Mouse (Mus musculus): ENCODE data around the gene Klf12.

Klf12 gene

DNA sequence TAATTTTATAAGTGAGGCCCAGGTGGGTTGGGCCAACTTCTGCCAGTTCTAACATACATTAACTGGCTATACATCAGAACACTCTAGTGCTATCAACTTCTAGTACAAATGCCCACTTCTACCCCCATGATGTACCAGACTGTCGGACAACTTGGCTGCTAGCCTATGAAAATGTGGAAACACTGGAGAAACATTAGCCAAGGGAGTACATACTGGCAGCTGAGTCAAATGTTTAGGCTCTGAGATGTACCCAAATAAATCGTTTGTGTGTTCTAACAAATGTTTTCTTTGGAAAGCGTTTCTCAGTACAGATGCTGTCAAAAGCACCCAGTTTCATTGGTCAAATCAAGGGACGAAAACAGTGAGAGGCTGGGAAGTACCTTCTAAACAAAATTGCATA, 152.0 kb downstream of the Klf12 start:
- DNase-seq (ENCODE audit: low spot score), result no peak

DNA sequence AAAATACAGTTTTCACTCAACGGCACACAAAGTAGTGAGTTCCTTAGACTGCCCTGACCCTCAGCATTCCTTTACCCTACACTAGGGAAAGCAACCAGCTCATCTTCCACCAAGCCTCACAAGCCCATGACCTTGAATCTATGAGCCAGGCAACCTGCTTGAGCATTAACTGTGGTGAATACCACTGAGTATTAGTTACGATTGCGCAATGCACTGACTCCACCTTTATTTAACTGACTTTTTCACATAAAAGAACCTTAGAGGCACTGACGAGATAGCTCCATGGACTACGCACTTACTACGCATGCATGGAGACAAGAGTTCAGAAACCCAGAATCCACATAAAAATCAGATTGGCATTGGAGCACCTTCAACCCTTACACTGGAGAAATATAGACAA, 158.4 kb downstream of the Klf12 start:
- no peak for DNase-seq (ENCODE audit: low spot score)

DNA sequence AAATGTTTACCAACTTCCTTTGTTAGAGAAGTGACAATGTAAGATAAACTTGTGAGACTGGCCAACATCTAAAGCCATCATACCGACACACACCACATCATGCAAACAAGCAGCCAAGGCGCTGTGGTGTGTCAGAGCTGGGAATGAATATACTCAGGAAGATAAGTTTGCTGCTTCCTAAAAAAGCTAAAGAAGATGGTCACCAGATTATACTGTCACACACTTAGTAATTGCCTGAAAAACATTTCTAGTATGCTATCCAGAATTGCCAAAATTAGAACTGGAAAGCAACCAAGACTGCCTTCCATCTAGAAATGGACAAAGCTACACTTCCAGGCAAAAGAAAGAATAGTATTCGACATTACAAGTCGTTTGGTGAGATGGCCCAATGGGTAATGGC, 163.4 kb downstream of the Klf12 start:
- DNase-seq (ENCODE audit: low spot score), result no peak

DNA sequence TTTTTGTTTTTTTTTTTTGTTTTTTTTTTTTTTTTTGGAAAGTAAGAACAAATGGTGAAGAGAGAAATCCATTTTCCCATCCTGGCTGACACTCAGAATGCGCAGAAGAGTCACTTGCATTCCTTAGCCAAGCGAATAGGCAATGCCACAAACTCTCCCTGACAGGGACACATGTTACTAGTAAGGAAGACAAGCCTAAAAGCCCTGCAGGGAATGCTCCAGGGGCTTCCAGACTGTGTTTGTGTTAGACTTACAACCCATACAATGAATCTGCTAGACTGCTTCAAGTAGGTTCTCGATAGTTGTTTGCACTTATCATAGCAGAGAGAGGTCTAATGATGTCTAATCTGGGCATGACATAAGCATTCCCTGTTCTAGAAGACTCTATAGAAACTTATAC, 164.6 kb downstream of the Klf12 start:
- DNase-seq (ENCODE audit: low spot score), result no peak

DNA sequence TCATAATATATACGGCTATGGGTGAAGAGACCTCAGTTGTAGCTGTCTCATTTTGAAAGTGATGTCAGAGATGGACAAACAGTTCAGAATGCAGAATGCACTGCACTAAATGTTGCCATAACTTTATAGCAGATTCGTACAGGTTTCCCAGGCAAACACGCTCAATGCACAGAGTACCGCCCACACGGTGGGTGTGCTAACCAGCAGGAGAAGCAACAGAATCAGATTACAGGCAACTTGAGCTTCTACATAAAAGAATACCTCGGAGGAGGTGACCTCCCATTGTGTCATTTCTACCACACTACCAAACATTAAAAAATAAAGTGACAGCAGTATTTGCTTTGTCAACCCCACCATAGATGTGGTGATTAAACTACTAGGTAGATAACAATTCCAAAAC, 171.1 kb downstream of the Klf12 start:
- no peak for DNase-seq (ENCODE audit: low spot score)

DNA sequence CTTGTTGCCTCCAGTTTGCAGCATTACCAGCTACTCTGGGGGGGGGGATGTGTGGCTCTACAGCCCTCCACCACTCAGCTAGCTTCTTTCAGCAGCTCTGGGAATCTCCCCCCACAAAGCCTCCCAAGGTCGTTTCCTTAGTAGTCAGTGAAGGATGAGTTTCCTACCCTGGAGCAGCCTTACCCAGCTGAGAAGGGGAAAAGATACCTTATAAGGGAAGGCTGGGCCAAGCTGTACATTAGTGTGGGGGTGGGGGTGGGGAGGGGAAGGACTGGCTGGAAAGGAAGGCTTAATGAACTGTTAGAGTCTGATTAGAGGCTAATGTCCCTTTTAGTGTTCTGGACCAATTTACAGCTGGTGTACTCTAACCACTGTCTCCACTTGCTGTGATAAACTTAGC, 172.7 kb downstream of the Klf12 start:
- no peak for DNase-seq (ENCODE audit: low spot score)

DNA sequence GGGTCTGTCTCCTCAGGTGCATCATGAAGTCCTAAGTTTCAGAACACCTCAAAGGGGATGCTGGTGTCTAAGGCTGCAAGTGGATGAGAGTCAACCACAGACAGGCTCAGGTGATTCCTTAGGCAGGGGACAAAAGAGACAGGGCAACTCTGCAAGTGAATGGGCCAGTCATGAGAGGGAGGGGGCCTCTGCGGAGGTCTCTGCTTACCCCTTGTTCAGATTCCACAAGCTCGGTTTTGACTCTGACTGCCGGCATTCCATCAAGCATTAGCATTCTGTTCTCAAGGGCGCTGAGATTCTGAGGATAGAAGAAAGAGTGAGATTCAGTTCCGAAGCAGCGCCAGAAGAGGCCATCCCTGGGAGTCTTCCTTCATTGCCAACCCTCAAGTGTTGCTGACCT, 174.9 kb downstream of the Klf12 start:
- DNase-seq (ENCODE audit: low spot score), result no peak

DNA sequence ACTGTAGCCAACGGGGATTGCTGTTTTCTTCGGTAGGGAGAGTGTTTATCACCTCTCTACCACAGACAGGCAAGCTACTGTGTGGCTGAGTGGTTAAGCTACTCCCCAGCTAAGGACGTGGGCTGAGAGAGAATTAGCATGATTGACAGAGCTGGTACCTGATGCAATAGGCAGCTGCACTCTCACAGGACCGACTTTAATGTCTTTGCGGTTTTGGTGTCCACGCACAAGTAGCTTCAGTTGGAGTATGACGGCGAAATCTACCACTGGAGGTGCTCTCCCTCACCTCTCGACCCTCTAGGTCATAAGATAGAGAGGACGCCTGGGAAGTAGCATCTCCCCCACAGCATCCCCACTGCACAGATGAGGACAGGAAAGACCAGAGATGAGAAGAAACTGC, 178.9 kb downstream of the Klf12 start:
- DNase-seq (ENCODE audit: low spot score), result no peak

DNA sequence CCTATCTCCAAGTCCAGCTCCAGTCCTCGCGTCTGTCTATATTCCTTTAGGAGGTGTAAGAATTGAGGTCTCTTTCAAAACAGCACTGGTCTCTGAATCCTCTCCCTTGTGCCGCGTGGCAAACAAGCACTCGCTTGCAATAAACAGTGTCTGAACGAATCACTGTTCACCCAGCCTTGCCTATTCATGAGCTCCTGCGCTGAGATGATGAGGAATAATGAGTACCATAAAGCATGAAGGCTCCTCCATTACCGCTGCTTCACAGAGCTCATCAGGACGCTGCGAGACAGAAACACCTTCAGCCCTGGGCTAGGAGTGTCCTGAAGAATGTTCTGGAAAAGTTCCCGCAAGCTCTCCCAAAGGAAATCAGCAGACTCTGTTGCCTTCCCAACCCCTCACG, 179.7 kb downstream of the Klf12 start:
- no peak for DNase-seq (ENCODE audit: low spot score)

DNA sequence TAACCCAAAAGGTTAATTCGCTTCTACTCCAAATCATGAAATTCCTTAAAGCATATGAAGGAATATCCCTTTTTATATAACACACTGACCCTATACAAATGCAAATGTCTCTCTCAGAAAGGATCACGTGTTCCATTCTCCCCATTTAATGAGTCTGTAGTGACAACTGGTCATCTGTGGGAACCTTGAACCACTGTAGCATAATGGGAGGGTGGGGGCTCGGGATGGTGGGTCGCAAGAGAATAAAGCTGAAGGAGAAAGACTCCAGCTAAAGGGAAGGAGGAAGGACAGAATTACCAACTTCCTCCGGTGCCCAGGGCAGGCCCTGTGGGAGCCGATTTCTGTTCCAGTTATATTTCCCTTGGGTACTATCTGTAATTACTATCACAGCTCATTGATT, 180.7 kb downstream of the Klf12 start:
- DNase-seq (ENCODE audit: low spot score), result no peak

DNA sequence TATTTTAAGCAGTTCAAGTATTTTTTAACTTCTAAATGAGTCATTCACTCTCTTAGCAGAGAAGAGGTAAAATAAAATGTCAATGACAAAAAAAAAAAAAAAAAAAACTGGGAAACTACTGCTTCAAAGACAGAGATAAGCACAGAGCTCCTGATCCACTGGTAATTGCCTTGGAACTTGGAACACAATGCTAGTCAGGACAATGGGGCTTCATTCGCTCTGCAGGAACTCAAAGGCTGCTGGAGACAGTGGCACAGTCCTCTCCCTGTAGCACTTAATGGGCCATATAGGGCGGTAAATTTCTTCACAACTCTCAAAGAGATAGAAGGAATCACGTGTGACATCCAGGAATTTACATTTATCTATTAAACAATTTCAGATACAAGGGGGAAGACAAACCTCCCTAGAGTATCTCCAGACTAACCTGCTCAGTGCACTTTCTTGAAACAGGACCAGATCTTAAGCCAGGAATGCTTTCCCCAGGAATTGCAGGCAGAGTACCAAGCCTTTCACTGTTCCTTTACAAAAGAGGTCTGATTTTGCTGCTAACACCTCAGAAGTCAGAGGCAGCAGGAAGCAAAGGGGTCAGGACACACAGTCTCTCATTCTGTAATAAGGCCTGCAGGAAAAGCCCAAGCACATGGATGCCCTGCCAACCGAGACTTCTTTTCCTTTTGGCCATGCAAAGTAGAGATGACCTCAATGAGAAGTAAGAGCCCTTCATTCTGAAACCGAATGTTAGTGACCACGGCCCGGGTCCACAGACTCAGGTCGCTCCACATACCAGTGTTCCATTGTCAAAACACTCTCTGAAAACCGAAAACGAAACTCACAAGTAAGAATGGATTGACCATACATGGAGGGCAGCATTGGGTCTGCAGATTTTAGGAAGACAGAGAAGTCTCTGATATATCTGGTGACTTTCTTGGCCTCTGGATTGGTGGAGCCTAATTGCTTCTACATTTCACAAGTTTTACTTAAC, 187.0 kb downstream of the Klf12 start:
- DNase-seq (ENCODE audit: low spot score), result no peak

DNA sequence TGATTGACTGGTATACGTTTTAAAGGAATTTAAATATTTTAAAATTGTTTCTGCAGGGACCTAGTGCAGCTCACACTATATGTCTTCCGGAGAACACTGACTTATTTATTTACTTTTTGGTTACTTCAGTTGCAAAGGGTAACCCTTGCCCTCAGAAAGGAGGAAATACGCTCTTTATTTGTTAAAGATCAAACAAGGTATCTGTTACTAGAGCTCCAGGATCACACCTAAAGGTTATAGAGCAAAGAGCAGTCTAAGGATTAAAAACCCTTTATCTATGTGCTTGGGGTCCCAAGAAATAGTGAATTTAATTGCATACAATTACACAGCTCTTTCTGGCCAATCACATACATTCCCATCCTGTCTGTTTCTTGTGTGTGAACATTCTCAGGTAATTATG, 188.7 kb downstream of the Klf12 start:
- DNase-seq (ENCODE audit: low spot score), result no peak

DNA sequence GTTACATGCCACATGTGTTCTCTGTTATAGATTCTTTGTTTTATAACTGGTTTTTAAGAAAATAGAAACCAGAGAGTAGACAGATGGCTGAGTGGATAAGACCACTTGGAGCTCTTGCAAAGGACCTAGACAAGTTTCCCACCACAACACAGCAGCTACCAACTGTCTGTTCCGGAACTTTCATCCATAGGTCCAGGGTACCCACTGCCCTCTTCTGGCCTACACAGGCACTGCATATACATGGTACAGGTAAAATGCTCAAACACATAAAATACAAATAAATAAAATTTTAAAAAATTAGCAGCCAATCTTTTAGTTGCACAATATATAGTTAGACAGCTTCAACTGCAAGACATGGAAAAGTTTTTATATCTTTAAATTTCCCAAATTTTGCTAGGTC, 194.0 kb downstream of the Klf12 start:
- no peak for DNase-seq (ENCODE audit: low spot score)

DNA sequence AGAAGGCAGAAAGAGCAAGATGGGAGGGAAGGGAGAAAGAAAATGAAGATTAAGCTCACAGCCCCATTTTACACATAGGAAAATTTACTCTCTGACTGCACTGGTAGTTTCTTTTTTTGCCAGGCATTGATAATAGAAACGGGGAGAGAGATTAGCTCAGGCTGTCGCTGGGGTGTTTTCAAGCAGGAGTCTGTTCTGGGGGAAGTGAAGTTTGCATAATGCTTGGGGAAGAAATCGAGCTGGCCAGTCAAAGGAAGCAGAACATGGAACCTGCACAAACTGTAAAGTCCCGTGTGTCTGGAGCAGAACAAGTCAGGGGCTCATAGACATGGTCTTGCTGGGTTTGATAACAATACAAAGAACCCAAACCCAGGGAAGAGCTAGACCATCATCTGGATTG, 204.9 kb downstream of the Klf12 start:
- DNase-seq (ENCODE audit: low spot score), result no peak

DNA sequence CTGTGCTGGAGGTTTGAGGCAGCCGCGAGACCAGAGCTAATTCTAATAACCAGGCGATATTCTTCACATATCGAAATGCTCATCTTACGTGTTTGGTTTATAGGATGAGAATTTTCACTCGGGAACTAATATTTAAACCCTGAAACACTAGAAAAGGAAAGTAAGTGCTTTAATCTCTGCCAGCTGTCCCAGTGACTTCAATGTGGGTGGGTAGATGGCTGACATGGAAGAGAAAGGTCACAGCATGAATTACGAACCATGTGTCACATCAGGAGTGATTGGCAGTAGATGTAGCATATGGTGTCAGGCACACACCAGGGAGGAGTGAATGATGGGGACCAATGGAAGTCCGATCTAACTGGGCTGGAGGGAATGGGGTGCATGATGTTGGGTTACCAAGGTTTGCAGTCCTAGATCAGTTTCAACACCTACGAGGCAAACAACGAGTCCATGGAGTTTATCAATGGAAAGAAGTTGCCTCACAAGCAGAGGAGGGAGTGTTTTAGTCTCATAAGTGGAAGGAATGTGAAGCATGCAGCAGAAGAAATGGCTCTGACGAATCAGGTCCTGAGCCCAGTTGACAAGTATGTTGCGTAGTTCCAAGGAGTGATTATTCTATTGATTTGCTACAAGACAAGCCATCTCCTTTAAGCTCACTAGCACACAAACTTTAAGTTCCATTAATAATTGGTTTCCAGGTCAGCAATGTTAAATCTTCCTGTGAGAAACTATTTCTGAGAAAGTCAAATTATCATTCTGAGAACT, 211.9 kb downstream of the Klf12 start:
- no peak for DNase-seq (ENCODE audit: low spot score)

DNA sequence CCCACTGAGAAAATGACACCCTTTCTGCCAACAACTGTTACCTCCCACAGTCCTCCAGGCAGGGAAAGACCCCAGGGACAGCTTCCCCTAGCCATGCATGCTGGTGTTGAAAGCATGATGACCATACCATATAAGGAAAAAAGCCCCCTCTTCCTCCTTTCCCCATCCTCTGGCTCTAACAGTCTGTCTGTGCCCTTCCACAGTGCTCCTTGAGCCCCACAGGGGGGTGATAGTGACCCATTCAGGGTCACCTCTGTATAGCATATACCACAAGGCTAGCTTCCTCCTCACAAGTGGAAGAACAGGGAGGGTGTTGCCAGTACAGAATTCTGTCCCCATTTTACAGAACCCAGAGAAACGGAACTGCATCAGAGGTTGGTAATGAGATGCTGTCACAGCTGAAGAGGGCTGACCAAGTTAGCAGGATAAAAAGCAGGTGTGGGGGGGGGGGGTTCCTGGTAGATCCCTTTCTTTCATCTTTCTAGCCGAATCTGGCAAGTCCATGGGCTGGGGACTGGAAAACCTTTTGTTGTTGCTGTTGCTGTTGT, 214.9 kb downstream of the Klf12 start:
- DNase-seq (ENCODE audit: low spot score), result no peak

DNA sequence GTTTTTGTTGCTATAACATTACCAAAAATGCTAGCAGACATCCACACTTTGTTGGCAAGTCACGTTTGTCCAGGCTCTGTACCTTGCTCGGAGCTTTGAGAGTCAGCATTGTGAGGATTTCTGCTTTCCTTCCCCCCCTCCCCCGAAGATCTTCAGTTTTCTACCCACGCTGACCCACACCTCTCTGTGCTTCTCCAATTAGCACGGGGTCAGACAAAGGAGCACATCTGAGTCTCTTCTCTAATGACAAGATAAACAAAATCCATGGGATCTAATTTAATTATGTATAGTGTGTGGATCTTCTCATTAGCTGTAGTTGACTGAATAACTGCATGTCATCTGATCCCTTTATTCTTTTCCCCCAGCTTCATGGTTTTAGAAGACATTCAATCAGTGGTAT, 215.8 kb downstream of the Klf12 start:
- DNase-seq (ENCODE audit: low spot score), result no peak

DNA sequence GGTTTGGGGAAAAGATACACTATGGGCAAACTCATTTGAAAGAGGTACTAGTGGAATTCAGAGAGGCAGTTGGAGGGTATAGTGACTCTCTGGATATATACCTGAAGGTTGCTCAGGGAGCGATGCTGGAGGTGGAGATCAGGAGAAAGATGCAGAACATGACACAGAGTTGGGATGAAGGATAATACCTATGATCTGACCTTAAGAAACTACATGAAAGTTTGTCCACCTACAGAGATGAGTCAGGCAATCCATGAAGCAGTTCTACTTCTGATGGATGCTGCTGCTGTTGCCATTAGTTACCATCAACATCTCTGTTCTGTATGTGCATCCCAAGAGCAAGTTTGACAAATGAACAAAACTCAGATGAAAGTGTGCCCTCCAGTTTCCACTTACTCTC, 222.0 kb downstream of the Klf12 start:
- DNase-seq (ENCODE audit: low spot score), result no peak

DNA sequence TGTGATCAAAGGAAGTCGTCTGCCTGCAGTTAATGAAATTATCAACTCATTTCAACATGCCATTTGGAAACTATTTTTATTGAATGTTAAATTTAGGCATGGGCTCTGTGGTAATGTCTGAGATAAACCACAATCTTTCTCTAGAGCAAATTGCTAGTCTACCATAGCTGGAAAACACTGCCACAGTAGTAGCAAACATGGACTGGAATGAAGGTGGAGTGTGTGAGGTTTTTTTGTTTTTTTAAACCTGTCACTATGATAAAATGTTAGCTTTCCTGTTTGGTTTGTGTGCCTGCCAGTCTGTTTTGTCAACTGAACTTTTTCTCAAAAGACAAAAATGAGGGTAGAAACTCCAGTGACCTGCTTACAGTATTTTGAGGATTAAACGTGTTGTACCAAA, 230.3 kb downstream of the Klf12 start:
- DNase-seq (ENCODE audit: low spot score), result no peak

DNA sequence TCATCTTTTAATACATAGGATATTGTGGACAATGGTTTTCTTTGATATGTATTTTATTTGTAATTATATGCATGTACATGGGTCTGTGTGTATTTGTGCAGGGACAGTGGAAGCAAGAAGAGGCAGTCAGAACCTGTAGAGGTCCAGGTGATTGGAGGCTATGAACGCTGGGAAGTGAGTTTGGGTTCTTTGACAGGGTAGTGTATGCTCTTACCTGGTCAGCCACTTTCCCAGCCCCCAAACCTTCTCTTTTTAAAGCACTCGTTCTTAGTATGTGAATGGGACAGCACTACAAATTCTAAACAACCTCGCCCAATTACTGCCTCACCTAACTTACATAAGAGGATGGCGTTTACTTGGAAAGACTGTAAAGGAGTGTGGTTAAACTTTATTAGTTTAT, 231.0 kb downstream of the Klf12 start:
- DNase-seq (ENCODE audit: low spot score), result no peak

DNA sequence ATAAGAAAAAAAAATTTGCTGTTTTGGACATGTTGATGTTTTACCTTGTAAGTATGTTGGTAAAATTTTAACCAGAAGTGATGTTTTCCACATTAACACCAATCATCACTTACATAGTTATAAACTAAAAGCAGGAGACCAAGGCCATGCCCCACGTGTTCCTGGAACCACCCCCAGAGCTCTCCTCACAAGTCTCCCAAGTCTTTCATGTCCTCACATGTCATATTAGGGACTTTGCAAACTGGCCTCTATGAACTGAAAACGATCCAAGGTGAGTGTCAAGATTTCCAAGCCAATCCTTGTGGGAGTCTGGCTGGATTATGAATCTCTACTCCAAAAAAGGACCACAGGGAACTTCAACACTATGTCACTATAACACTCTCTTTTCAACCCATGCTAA, 231.6 kb downstream of the Klf12 start:
- no peak for DNase-seq (ENCODE audit: low spot score)

DNA sequence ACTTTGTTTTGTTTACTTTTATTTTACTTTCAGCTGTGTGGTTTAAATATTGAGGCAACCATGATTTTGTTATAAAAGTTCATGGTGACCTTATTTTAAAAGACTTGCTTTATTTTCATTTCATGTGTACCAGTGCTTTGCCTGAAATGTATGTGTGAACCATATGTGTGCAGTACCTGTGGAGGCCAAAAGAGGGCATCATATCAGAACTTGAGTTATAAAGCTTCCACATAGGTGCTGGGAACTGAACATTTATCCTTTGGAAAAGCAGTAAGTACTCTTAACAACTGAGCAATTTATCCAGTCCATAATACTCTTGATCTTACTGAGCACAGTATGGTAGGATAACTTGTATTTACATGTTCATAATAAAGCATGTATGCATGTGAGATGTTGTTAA, 239.0 kb downstream of the Klf12 start:
- no peak for DNase-seq (ENCODE audit: low spot score)

DNA sequence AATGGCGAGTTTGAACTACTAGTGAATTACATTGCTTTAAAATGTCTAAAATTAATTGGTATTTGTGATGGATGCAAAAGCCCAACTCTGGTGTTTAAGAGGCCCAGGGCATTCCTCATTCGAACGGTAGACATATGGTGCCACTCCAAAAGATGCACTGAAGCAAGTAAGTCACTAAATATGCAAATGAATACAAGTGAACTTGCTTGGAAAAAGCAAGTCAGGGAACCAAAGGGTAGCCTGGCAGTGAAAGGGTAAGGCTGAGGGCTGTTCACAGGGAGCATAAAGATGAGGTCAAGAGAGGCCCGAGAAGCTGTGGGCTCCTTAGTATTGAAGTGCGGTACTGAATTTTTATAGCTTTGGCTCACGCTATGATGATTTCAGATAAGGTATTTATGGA, 242.7 kb downstream of the Klf12 start:
- no peak for DNase-seq (ENCODE audit: low spot score)

Data from testis, postnatal 10 days (tissue).